Mouse (Mus musculus) heart, embryonic 15.5 days (tissue): ENCODE data around the gene Rnls. TPM values are rescaled to one million over a fixed set of nuclear protein-coding genes. Genes with fewer than 3 reads are reported as not detected.

Experiments used
- ATAC-seq: fragments of 200-750 bp; cut with Nextera tagmentation; replicated peaks from 2 replicates; pipeline ENCODE4 v1.8.0; 2017; ENCODE audit warnings: low read depth, moderate TSS enrichment; ENCODE audit not compliant: insufficient number of reproducible peaks, insufficient read depth, low FRiP score
- H3K27ac ChIP-seq: fragments of 300-500 bp; sonication (generic); 2 replicates; pipeline ENCODE4 v1.5.1; 2015; ENCODE audit warnings: mild to moderate bottlenecking, inconsistent platforms
- H3K27me3 ChIP-seq: fragments of 300-500 bp; sonication (generic); 2 replicates; pipeline ENCODE4 v1.6.1; 2015; ENCODE audit warnings: inconsistent platforms
- H3K36me3 ChIP-seq: fragments of 300-500 bp; sonication (generic); 2 replicates; pipeline ENCODE4 v1.6.1; 2015; ENCODE audit warnings: mild to moderate bottlenecking, inconsistent platforms
- H3K4me1 ChIP-seq: fragments of 300-500 bp; sonication (generic); replicated peaks from 2 replicates; pipeline ENCODE4 v1.6.1; 2015; ENCODE audit warnings: inconsistent platforms
- H3K4me2 ChIP-seq: fragments of 300-500 bp; sonication (generic); 2 replicates; pipeline ENCODE4 v1.6.1; 2015; ENCODE audit warnings: inconsistent platforms, mild to moderate bottlenecking, moderate library complexity
- H3K4me3 ChIP-seq: fragments of 300-500 bp; sonication (generic); 2 replicates; pipeline ENCODE4 v1.5.1; 2015; ENCODE audit warnings: mild to moderate bottlenecking, inconsistent platforms
- H3K9ac ChIP-seq: fragments of 300-500 bp; sonication (generic); 2 replicates; pipeline ENCODE4 v1.6.1; 2015; ENCODE audit warnings: mild to moderate bottlenecking, inconsistent platforms
- H3K9me3 ChIP-seq: fragments of 300-500 bp; sonication (generic); replicated peaks from 2 replicates; pipeline ENCODE4 v1.6.1; 2016; ENCODE audit warnings: inconsistent platforms
- WGBS: fragments of 180-500 bp; shearing (Covaris S2); methylation state at CpG from one replicate; pipeline ENCODE4 v1.1.7; 2015; ENCODE audit warnings: mixed read lengths; 5-methylcytosine and 5-hydroxymethylcytosine counted together
- polyA plus RNA-seq: library from polyadenylated mRNA; unstranded; fragments of >200 nt; fragmentation: Nextera tagmentation; extraction: Ambion mirVana; gene quantifications from 2 replicates; pipeline ENCODE4 v1.2.1, GENCODE M21; 2015

The Rnls gene
- polyA plus RNA-seq, 1 experiment from 2014 or later = 11.1 TPM

DNA sequence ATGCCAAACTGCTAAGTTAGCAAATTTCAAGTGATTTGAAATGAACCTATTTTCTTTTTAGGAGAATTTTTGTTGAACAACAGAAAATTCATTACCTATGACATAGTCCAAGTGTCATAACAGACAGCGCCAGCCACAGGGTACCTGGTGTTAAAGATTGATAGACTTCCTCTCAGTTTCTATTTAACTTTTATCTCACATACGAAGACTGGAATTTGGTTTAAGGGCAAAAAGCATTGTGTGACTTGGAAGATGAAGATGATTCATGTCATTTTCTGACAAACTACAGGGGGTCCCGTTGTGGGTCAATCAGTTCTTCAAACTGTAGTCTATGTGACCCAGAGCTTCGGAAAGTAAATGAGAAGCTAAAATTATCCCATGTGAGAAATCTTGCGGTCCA lies 254.8 kb downstream of the Rnls start:
- no peak overlapping the region for H3K27ac ChIP-seq
- H3K9me3 ChIP-seq = no peaks in the 10 kb centered on the region
- no peak overlapping the region for H3K4me3 ChIP-seq
- H3K9ac ChIP-seq = no peak overlapping the region
- H3K27me3 ChIP-seq = no peaks in the 10 kb centered on the region
- H3K4me1 ChIP-seq = no peaks in the 10 kb centered on the region
- no peaks in the 10 kb centered on the region for H3K36me3 ChIP-seq
- WGBS = 76% methylated on average over 5 of the region's 5 CpGs
- no peak for ATAC-seq
- H3K4me2 ChIP-seq = no peak overlapping the region

DNA sequence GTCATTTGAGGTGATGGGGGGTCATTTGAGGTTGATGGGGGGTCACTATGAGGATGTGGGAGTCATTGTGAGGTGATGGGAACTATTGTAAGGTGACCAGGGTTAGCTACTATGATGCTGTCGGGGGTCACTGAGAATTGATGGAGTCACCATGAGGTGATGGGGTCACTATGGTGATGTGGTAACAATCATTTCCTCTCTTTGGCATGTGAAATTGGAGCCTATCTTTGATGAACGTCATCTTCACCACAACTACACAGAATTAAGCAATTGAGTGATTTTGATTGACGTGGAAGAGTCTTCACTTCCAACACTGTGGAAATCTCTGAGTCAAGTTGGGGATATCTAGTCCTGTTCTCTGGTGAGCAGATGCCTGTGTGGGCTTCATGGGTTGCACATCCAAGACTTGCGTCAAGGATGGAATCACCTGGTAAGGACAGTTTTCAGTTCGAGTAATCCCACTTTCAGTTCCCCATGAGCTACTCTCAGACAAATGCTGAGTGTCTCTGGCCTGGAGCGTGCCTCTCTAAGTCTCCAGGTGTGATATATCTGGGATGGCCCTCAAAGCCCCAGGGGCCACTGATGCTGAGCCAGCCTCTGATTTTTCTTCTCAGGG lies 269.4 kb downstream of the Rnls start:
- Histone ChIP-seq H3K9ac (no peak overlapping the region), H3K9me3 (no peaks in the 10 kb centered on the region), H3K4me2 (no peak overlapping the region), H3K36me3 (no peaks in the 10 kb centered on the region), H3K27ac (no peak overlapping the region), H3K4me3 (no peak overlapping the region), H3K4me1 (no peaks in the 10 kb centered on the region), H3K27me3 (no peaks in the 10 kb centered on the region)
- ATAC-seq = no peak
- 78% methylated on average over 6 of the region's 6 CpGs for WGBS

- Histone ChIP-seq H3K9ac (no peak overlapping the region), H3K36me3 (no peaks in the 10 kb centered on the region), H3K4me1 (no peaks in the 10 kb centered on the region), H3K4me3 (no peak overlapping the region), H3K27ac (no peak overlapping the region), H3K27me3 (no peaks in the 10 kb centered on the region), H3K9me3 (no peaks in the 10 kb centered on the region), H3K4me2 (no peak overlapping the region)
- ATAC-seq = no peak
- WGBS = 60% methylated on average over 5 of the region's 5 CpGs
Measured at GRCm38 (mm10) chr19:33119947-33120346, 272.1 kb downstream of the Rnls start.

GRCm38 (mm10) chr19:33118898-33119297 lies 273.2 kb downstream of the Rnls start:
- WGBS = 59% methylated on average over 1 of the region's 1 CpGs

GRCm38 (mm10) chr19:33114631-33115295 lies 277.3 kb downstream of the Rnls start:
- H3K4me2 ChIP-seq = no peak overlapping the region
- H3K4me3 ChIP-seq = no peak overlapping the region
- H3K36me3 ChIP-seq = no peaks in the 10 kb centered on the region
- no peaks in the 10 kb centered on the region for H3K27me3 ChIP-seq
- WGBS = 73% methylated on average over 8 of the region's 8 CpGs
- no peak for ATAC-seq
- no peaks in the 10 kb centered on the region for H3K9me3 ChIP-seq
- H3K9ac ChIP-seq = no peak overlapping the region
- H3K4me1 ChIP-seq = no peaks in the 10 kb centered on the region
- H3K27ac ChIP-seq = no peak overlapping the region

More at GRCm38 (mm10) chr19:33118898-33119297, 273.2 kb downstream of the Rnls start:
- Histone ChIP-seq H3K9me3 (no peaks in the 10 kb centered on the region), H3K4me3 (no peak overlapping the region), H3K27me3 (no peaks in the 10 kb centered on the region), H3K9ac (no peak overlapping the region), H3K4me1 (no peaks in the 10 kb centered on the region), H3K27ac (no peak overlapping the region), H3K4me2 (no peak overlapping the region), H3K36me3 (no peaks in the 10 kb centered on the region)
- ATAC-seq = no peak

GRCm38 (mm10) chr19:33113746-33114145 lies 278.3 kb downstream of the Rnls start:
- Histone ChIP-seq H3K9me3 (no peaks in the 10 kb centered on the region), H3K27ac (no peak overlapping the region), H3K27me3 (no peaks in the 10 kb centered on the region), H3K4me1 (no peaks in the 10 kb centered on the region; the same call in 1 of the 2 replicates), H3K9ac (no peak overlapping the region), H3K36me3 (no peaks in the 10 kb centered on the region), H3K4me2 (no peak overlapping the region), H3K4me3 (no peak overlapping the region)
- WGBS = 56% methylated on average over 7 of the region's 7 CpGs
- no peak for ATAC-seq

DNA sequence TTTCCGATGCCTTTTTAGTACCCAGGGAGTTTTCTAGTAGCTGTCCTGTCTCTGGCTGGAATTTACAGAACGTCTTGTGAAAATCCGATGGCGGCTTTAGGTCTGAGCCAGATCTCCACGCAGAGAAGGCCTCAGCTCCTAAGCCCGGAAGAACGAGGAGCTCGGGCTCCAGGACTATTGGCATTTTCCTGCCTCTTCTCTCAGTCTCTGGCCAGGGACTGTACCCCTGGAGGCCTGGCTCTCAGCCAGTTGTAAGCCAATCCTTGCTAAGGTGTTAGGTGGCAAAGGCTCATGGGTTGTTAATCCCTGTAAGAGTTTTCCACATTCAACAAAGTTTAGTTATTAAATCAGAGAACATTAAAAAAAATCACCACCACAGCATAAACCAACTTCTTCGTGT lies 281.7 kb downstream of the Rnls start:
- Histone ChIP-seq H3K9ac (no peak overlapping the region), H3K4me1 (no peaks in the 10 kb centered on the region; the same call in 1 of the 2 replicates), H3K4me2 (no peak overlapping the region), H3K9me3 (no peaks in the 10 kb centered on the region), H3K27me3 (no peaks in the 10 kb centered on the region), H3K4me3 (no peak overlapping the region), H3K27ac (no peak overlapping the region), H3K36me3 (no peaks in the 10 kb centered on the region)
- 71% methylated on average over 9 of the region's 9 CpGs for WGBS
- ATAC-seq = no peak

GRCm38 (mm10) chr19:33109941-33110371 lies 282.1 kb downstream of the Rnls start:
- ATAC-seq = 0 out of 2 replicates have a peak, but pooled peaks have one; percentile 14
- Histone ChIP-seq H3K9me3 (no peaks in the 10 kb centered on the region), H3K27me3 (no peaks in the 10 kb centered on the region), H3K4me3 (no peak overlapping the region), H3K36me3 (no peaks in the 10 kb centered on the region), H3K4me1 (no peaks in the 10 kb centered on the region; the same call in 1 of the 2 replicates), H3K4me2 (no peak overlapping the region), H3K27ac (no peak overlapping the region), H3K9ac (no peak overlapping the region)
- WGBS = 53% methylated on average over 6 of the region's 6 CpGs

GRCm38 (mm10) chr19:33109141-33109540 lies 283.0 kb downstream of the Rnls start:
- H3K27ac ChIP-seq = no peak overlapping the region
- no peaks in the 10 kb centered on the region for H3K27me3 ChIP-seq

DNA sequence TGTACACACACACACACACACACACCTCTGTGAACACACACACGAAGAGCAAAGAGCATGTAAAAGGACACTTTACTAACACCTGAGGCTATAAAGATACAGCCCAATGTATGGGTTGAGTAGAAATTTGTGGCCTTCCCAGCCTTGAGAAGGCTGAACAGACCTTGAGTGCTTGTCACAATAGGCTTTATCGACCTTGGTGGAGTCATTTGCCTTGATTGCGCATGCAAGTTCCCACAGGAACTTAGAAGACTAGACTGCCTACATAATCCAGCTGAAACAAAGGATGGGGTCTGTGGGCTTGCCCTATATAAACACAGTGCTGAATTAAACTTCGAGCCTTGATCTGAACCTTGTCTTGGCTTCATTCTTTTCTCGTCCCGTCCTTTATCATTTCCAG lies 288.2 kb downstream of the Rnls start:
- Histone ChIP-seq H3K4me3 (no peak overlapping the region), H3K9ac (no peak overlapping the region), H3K9me3 (no peaks in the 10 kb centered on the region), H3K27ac (no peak overlapping the region), H3K4me1 (peaks cover 14% of the 10 kb centered on the region), H3K36me3 (no peaks in the 10 kb centered on the region), H3K4me2 (no peak overlapping the region), H3K27me3 (no peaks in the 10 kb centered on the region)
- no peak for ATAC-seq
- WGBS = 88% methylated on average over 6 of the region's 6 CpGs

More at GRCm38 (mm10) chr19:33109141-33109540, 283.0 kb downstream of the Rnls start:
- H3K9me3 ChIP-seq = no peaks in the 10 kb centered on the region
- no peak overlapping the region for H3K4me2 ChIP-seq
- ATAC-seq = no peak
- WGBS = 69% methylated on average over 7 of the region's 7 CpGs
- no peak overlapping the region for H3K4me3 ChIP-seq
- H3K4me1 ChIP-seq = no peaks in the 10 kb centered on the region; the same call in 1 of the 2 replicates
- no peaks in the 10 kb centered on the region for H3K36me3 ChIP-seq
- no peak overlapping the region for H3K9ac ChIP-seq

DNA sequence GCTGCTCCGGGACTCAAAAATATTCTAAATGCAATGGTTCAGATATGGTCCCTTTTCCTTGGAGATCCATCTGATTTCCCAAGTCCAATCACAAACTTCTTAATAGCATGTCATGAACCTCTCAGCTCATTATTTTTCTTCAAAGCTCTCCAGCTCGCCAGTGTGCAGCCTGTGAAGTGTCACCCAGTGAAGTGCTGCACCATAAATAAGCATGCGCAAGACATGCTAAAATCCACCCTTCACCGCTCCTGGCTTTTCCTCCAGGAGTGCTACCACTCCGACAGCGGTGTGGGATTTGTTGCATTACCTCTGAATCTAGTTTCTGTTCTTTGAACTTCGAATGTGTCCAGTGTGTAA lies 289.3 kb downstream of the Rnls start:
- 60% methylated on average over 7 of the region's 7 CpGs for whole genome bisulfite sequencing
- H3K9me3 ChIP-seq = no peaks in the 10 kb centered on the region
- H3K9ac ChIP-seq = no peak overlapping the region; the same call in 1 of the 2 replicates
- H3K27ac ChIP-seq = no peak overlapping the region
- no peaks in the 10 kb centered on the region for H3K36me3 ChIP-seq
- no peak for ATAC-seq
- H3K4me3 ChIP-seq = no peak overlapping the region
- peaks cover 14% of the 10 kb centered on the region for H3K4me1 ChIP-seq
- H3K27me3 ChIP-seq = no peaks in the 10 kb centered on the region
- H3K4me2 ChIP-seq = no peak overlapping the region
